Comparison of ENCODE assay signal across 7 mouse cellular contexts in the genomic region with DNA sequence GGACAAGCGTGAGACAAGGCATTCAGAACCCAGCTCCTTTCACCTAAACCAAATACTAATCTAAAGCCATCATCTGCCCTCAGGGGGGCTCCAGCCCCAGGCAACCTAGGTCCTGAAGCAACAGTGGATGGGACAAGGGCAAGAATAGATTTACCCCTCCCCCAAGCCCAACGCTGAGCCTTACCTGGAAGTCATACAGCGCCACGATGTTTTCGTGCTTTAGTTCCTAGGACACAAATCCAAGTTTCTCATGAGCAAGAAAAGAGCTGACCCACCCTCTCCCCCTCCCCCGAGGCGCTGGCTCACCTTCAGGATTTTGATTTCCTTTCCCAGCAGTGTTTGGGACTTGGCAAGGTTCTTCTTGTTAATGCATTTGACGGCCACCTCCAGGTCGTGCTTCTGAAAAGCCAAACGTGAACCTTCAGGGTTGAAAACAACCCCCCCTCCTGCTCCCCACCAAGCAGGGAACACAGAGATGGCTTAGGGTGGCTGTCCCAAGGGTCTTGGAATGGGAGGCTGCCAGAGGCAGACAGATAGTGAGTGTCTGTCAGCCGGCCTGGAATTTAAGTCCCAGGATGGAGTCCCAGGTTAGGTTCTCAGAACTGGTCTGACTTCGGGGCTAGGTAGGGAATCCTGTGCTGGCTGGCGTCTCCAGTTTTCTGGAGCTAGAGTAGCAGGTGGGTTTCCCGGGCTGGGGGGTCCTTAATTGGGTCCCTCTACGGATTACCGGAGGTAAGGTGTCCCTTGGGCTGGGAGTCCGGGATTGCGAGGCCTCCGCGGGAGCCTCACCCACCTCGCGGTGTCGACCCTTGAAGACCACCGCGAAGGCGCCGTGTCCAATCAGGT. TPM values are rescaled to one million over a fixed set of nuclear protein-coding genes. Genes with fewer than 3 reads are reported as not detected.
DNase-seq lines count a peak whose midpoint lies in the region; ATAC-seq lines count a peak whose summit lies in the region.

No protein-coding gene starts in this region.

- peak overlapping the region; percentile 98 for H3K4me2 ChIP-seq in heart, embryonic 11.5 days
- peak overlapping the region; percentile 81 for H3K4me2 ChIP-seq in kidney, embryonic 15.5 days

- H3K4me1 ChIP-seq in heart, embryonic 11.5 days (ENCODE audit: control insufficient read depth, insufficient read depth, low read length) = peaks cover 25% of the 10 kb centered on the region
- H3K4me1 ChIP-seq in kidney, embryonic 15.5 days = peaks cover 31% of the 10 kb centered on the region

- H3K9ac ChIP-seq in heart, embryonic 11.5 days (ENCODE audit: low read depth, low read length) = peak overlapping the region; percentile 83
- peak overlapping the region; percentile 96 for H3K9ac ChIP-seq in kidney, embryonic 15.5 days

- no peaks in the 10 kb centered on the region for H3K27me3 ChIP-seq in heart, embryonic 11.5 days (ENCODE audit: control insufficient read depth, insufficient read depth, low read length)
- no peaks in the 10 kb centered on the region for H3K27me3 ChIP-seq in kidney, embryonic 15.5 days

- H3K27ac ChIP-seq in heart, embryonic 11.5 days (ENCODE audit: low read depth, low read length) = peak overlapping the region; percentile 80; the same call in 1 of the 2 replicates
- peak overlapping the region; percentile 86 for H3K27ac ChIP-seq in kidney, embryonic 15.5 days

- peak overlapping the region; percentile 93 for H3K4me3 ChIP-seq in heart, embryonic 11.5 days (ENCODE audit: low read depth, low read length)
- peak overlapping the region; percentile 94 for H3K4me3 ChIP-seq in kidney, embryonic 15.5 days (replicated peaks)

- no peaks in the 10 kb centered on the region; the same call in 1 of the 2 replicates for H3K36me3 ChIP-seq in heart, embryonic 11.5 days (ENCODE audit: control insufficient read depth, insufficient read depth, low read length)
- H3K36me3 ChIP-seq in kidney, embryonic 15.5 days = peaks cover 31% of the 10 kb centered on the region

- H3K9me3 ChIP-seq in heart, embryonic 11.5 days (replicated peaks; ENCODE audit: control insufficient read depth, low read length) = no peaks in the 10 kb centered on the region
- H3K9me3 ChIP-seq in kidney, embryonic 15.5 days (replicated peaks) = no peaks in the 10 kb centered on the region

- peak; percentile 0; the same call in 1 of the 2 replicates for ATAC-seq in heart, embryonic 11.5 days (replicated peaks; ENCODE audit: insufficient number of reproducible peaks, low FRiP score, low TSS enrichment)
- ATAC-seq in kidney, embryonic 15.5 days (replicated peaks; ENCODE audit: low FRiP score) = no peak

- 2% methylated on average over 27 of the region's 27 CpGs for WGBS in heart, embryonic 11.5 days (ENCODE audit: insufficient replicate concordance)
- 2% methylated on average over 27 of the region's 27 CpGs for WGBS in kidney, embryonic 15.5 days

- DNase-seq in 3T3-L1 (ENCODE audit: low read depth, low spot score) = peak; percentile 52
- peak; percentile 17 to 18 for DNase-seq in CD8-positive naive resting alpha-beta T cell, adult 2 months (ENCODE audit: low read depth in 2 of 2, low spot score in 2 of 2)
- peak; percentile 52 to 65 for DNase-seq in cerebellum, postnatal 14 days
- peak; percentile 41 for DNase-seq in lung, postnatal 36 days
- DNase-seq in testis, postnatal 14 days (ENCODE audit: low spot score) = peak; percentile 53

RNA-seq across cellular contexts. Expression of a gene that starts 0.9 kb away (rescaled TPM):
- 17.1 and 18.7 TPM in 2 replicates for polyA plus RNA-seq in heart, embryonic 11.5 days (2014; fragmentation: Nextera tagmentation; extraction: Ambion mirVana)
- 16.2 and 19.3 TPM in 2 replicates for polyA plus RNA-seq in kidney, embryonic 15.5 days (2015; fragmentation: Nextera tagmentation; extraction: Ambion mirVana)

RNA-seq across cellular contexts. Expression of a gene that starts 28.6 kb away (rescaled TPM):
- polyA plus RNA-seq in heart, embryonic 11.5 days (2014; fragmentation: Nextera tagmentation; extraction: Ambion mirVana) = 19.6 and 23.2 TPM in 2 replicates
- polyA plus RNA-seq in kidney, embryonic 15.5 days (2015; fragmentation: Nextera tagmentation; extraction: Ambion mirVana) = 41.6 and 42.8 TPM in 2 replicates

RNA-seq across cellular contexts. Expression of a gene that starts 30.5 kb away (rescaled TPM):
- polyA plus RNA-seq in heart, embryonic 11.5 days (2014; fragmentation: Nextera tagmentation; extraction: Ambion mirVana) = 30.2 and 32.6 TPM in 2 replicates
- 31.5 and 35.8 TPM in 2 replicates for polyA plus RNA-seq in kidney, embryonic 15.5 days (2015; fragmentation: Nextera tagmentation; extraction: Ambion mirVana)

RNA-seq across cellular contexts. Expression of a gene that starts 30.7 kb away (rescaled TPM):
- 20.9 and 27.1 TPM in 2 replicates for polyA plus RNA-seq in heart, embryonic 11.5 days (2014; fragmentation: Nextera tagmentation; extraction: Ambion mirVana)
- 36.3 and 36.8 TPM in 2 replicates for polyA plus RNA-seq in kidney, embryonic 15.5 days (2015; fragmentation: Nextera tagmentation; extraction: Ambion mirVana)

RNA-seq across cellular contexts. Expression of a gene that starts 38.5 kb away (rescaled TPM):
- polyA plus RNA-seq in heart, embryonic 11.5 days (2014; fragmentation: Nextera tagmentation; extraction: Ambion mirVana) = 29.2 and 30.4 TPM in 2 replicates
- polyA plus RNA-seq in kidney, embryonic 15.5 days (2015; fragmentation: Nextera tagmentation; extraction: Ambion mirVana) = 45.0 and 47.5 TPM in 2 replicates
